Mouse (Mus musculus) CD4-positive helper T cell, adult 2 months (primary cell): ENCODE measurements around the gene Slc7a3.
"Not testable (repeated sequence)": the region's sequence is repeated elsewhere in the genome, so short reads cannot be mapped to it uniquely, and the experiment has no call there.

Source experiments
- DNase-seq: peaks from one replicate; pipeline ENCODE4 v3.0.0-alpha.2; 2012; ENCODE audit warnings: low read depth, missing footprints, low spot score

Slc7a3 gene

DNA sequence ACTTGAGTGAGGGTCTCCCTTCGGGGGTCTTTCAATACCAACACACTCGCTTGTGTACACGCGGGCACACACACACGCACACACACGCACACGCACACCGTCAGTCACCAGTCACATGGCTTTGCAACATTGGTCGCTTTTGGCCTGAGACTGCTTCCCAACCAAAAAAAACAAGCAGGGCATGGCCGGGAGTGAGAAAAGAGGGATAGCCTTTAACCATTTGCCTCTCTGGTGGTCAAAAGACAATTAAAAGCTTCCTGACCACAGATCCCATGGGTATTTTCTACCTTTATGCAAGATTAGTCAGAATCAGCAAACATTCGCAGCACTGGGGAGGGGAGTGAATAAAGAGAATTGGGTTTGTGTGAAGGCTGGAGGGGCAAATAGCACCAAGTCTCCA, at the start of gene Slc7a3:
TSS of gene Slc7a3 (minus strand) at position 101 of the 400 bp plus-strand sequence.
- no peak for DNase-seq

DNA sequence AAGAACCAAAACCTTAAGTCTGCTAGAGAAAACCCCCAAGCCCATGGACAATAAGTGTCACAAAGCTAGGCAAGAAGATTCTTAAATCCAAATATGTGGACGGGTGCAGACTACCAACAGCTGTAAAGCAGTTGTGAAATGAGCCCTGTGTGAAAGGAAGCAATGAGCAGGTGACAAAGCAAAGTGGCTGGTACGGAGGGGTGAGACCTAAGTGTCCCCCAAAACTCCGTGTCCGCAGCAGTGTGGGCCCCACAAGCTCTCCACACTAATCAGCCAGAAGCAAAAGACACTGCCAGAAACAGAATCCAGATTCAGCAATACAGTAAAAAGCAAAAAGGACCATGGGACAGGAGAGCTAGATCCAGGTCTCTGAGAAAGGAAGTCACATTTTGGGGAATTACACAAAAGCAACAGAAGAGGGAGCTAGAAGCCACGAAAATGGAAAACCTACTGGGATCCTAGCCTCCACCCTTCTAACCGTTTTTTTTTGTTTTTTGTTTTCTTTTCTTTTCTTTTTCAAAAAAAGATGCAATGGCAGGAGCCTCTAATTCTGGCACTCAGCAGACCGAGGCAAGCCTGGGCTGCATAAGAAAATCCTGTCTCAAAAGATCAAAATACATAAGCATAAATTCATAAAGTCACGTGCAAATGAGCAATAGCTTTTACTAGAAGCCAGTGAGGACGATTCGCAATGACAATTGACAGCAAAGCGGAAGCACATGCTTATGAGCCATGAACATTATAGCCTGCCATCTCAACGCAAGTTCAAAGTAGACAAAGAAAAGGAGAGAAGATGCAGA, 46.4 kb upstream of the Slc7a3 start:
- DNase-seq: peak; percentile 65

DNA sequence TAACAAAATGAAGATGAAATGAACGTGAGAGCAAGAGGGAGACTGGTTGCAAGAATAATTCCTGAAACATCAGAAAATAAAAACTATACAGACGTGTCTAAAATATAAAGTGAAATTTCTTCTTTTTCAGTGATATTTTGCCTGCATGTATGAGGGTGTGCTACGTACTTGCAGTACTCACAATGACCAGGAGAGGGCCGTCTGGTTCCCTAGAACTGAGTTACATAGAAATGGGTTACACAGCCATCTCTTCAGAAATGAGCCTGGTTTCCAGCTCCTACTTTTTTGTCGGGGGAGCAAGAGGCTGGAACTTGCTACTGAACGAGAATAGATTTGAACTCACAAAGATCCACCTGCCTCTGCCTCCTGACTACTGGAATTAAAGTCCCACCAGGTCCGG, 45.2 kb upstream of the Slc7a3 start:
- peak; percentile 71 for DNase-seq

DNA sequence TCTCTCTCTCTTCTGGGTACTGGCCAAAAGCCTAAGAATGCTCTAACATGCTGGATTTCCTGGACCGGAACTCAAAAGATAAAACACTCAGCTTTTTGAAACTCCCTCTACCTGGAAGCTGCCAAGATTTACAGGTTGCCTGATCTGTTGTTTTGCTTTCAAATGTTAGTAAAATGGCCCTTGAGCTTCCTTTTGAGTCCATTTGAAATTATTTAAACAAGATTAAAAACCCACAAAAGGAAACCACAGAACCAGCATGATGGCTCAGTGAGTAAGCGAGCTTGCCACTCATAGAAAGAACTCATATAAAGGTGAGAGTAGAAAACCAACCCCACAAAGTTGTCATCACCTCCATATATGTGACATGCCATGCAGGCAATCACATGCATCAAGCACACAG, 42.7 kb upstream of the Slc7a3 start:
- DNase-seq: peak; percentile 66

DNA sequence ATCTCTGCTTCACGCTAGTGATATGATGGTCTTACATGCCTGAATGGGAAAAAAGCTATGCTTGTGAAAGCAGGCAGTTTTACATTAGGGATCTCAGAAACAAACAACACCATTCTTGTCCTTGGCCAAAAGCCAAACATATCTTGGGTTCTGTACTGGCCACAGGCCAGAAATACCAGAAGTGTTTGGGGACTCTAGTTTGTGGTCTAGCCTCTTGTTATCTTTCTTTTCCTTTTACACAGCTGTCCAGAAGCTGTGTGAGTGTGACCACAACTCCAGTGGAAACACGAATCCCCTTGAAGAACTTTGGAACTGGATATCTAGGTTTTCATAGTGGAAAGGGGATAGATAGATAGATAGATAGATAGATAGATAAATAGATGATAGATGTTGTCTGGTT, 41.2 kb upstream of the Slc7a3 start:
- DNase-seq: no peak

DNA sequence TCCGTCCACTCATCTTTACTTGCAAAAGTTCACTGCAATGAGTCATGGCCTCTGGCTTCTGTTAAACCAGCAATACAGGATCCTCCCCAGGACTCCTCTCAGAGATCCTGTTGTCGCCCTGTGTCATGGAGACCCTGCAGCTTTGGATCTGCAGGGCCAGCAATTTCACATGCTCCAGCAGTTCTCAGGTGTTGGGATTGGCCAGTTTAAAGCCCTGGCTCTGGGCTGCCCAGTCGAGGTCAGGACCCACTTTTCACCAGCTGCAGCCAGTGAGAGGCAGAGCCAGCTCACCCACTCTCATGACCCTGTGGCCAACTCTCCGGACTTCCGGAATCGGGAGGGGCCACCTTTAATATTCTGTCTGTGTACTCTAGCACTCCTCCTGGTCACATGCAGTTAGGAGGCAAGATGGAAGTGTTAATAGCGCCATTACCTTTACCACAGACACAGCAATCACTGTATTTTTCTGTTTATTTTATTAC, 40.7 kb upstream of the Slc7a3 start:
- no peak for DNase-seq

DNA sequence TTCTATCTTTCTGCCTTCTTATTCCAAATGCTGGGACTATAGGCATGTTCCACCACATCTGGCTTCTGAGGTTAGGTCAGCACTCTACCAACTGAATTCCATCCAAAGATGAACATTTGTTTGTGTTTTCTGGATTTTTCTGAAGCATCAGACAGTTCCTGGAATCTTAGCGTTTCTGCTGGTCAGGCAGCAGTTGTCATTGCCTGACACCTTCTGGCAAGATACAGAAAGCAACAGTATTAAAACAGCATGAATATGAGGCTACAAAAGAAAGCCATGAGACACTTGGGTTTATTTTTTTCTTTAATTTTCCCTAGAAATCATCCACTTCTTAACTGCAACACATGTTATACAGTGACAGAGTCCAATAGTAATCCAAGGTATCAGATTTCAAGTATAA, 34.7 kb upstream of the Slc7a3 start:
- DNase-seq: no peak

DNA sequence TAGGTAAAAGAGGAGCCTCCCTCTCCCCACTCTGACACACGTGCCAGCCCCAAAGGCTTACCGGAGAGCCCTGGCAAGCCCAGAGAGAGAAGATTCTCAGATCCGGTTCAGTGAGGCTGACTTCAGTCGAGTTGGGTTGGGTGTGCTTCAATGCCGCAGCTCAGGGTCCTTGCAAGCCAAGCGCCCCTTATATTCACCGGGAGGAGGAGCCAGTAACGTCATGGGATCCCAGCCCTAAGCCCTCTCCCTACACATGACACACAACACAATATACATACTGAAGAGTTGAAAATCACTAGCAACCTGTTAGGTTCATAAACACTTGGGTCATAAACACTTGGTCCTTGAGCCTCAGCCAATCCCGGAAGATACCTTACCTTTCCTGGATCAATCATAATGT, 609 bp downstream of the Slc7a3 start:
- not testable (repeated sequence) for DNase-seq

DNA sequence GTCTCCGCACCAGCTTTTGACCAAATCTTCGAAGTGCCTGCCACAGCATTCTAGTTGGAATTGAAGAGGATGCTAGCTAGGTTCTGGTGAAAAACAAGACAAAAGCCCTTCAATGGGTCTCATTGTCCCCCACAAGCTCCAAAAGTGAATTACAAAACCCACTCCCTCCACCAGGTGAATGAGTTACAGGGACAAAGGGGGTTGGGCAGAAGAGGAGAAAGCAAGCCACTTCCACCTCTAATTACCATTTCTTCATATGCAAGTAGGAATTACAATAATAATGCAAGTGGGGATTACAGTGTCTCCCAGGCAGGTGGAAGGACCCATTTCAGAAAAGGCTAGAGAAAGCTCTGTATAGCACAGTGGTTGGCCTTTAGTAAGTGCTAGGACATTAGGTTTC, 1.6 kb downstream of the Slc7a3 start:
- no peak for DNase-seq

DNA sequence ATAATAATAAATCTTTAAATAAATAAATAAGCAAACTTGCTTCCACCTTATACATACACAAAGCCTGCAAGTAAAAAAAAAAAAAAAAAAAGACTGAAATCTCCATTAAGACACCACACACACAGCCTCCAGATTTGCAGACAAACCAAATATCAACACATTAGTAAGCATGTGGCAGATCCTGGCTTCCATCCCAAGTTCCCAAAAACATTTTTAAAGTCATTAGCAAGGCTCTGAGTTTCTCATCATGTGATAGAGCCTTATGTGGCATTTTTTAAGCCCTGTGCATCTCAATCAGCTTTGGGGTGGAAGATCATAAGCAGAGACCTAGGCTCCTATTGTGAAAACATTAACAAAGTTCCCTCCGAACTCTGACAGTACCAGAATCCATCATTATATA, 20.6 kb downstream of the Slc7a3 start:
- DNase-seq: no peak

DNA sequence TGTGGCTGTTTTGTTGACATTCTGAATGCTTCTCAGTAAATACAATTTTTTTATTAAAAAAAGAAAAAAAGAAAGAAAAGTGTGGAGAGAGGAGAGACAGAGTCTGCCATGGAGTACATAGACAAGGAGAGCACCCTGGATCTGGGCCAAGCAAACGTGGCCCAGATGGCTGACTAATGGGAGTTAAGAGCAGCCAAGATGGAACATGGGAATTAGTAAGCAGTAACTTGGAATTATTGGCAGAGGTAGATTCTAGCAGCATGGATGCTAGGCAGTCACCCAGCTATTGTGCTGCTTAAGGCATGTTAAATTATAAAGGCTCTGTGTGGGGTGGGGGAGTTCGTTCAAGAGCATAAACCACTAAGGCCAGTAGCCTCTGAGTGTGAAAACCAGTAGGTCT, 22.3 kb downstream of the Slc7a3 start:
- DNase-seq: no peak

DNA sequence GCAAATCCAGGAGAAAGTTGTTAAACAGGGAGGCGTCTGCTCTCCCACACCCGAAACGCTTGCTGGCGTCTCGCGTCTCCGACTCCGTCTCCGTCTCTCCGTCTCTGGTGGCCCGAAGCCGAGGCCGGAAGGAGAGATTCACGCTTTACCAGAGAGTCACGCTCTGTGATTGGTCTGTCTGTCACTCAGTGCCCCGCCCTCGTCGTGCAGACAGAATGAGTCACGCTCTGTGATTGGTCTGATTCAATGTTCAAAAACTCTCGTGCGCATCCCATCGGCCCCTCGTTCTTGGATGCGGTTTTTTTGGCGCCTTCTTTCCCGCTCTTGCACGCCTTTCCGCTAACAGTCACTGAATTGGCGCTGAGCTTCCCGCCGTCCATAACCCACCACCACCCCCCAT, 26.3 kb downstream of the Slc7a3 start, which contains the start of gene Tex11:
TSS of gene Tex11 (minus strand) at position 127 of the 400 bp plus-strand sequence.
- no peak for DNase-seq
